Mouse (Mus musculus) kidney, postnatal 10 days (tissue): ENCODE results near the gene Vasp.

ENCODE experiments used
- DNase-seq: peaks from one replicate; pipeline ENCODE4 v3.0.0; 2021; ENCODE audit warnings: mixed read lengths

Vasp gene

DNA sequence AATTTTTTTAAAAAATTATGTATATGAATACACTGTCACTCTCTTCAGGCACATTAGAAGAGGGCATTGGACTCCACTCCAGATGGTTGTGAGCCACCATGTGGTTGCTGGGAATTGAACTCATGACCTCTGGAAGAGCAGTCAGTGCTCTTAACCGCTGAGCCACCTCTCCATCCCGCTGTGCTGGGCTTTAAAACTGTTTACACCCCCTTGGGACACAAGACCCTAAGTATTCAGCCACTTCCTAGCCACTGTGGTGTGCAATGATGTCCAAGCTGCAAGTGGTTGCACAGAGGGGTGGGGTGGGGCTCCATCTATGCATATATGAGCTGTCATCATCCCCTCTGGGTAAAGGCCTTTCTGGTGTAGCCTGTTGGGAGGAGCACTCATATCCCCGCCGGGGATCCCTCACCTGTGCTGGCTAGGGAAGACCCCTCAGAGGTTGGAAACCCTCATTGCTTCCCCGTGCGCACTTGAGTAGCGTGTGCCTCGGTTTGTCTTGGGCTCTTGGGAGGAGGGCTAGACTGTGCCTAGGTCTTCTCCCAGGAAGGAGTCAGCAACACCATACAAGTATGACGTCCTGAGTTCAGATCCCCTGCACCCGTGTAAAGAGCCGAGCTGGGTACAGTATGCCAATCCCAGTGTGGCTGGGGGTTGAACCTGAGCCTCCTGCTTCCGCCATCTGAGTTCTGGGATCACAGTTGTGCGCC, 63.3 kb downstream of the Vasp start:
- no peak for DNase-seq
